Mouse (Mus musculus): Measurements from ENCODE around the gene Sox6.
"Not testable (repeated sequence)": the region's sequence is repeated elsewhere in the genome, so short reads cannot be mapped to it uniquely, and the experiment has no call there.

The Sox6 gene

DNA sequence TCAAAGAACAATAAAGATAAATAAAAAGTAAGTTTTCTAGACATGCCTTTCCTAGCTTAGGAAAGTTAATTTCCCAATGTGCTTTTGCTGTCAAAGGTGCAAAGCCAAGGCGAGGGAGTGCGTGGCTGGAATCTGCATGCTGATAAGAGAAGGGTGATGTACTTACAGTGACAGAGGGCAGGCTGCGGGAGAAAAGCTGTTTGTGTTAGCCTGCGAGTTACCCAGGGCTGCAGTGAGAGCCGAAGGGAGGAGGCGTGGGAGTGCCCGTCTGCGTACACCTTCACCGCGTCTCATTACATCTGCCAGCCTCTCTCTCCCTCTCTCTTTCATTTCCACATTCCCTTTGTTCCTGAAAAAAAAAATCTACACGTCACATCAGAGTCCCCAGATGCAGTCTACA lies at the start of gene Sox6:
Gene Sox6 (minus strand): TSS at position 286 of the 400 bp plus-strand sequence.
- no peak for DNase-seq (ENCODE audit: low read depth)

DNA sequence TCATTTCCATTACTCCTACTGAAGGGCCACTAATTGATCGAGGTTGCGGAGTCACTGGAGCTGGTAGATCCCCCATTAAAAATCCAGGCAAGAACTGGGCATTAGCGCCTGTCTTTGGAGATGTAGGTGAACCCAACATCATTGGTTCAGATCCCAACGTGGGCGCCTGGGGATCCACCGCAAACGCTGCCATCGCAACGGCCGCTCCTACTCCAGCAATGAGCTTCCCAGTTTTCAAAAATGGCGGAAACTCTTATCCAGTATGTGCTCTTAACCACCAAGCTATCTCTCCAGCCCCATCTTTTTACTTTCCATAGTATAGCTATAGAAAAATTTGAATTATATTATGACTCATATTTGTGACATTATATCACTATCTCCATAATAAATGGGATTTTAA lies 45.8 kb upstream of the Sox6 start, which contains the start of gene Gm4353:
Gene Gm4353 (minus strand): TSS at position 270 of the 400 bp plus-strand sequence.
- DNase-seq (ENCODE audit: low read depth), result not testable (repeated sequence)

DNA sequence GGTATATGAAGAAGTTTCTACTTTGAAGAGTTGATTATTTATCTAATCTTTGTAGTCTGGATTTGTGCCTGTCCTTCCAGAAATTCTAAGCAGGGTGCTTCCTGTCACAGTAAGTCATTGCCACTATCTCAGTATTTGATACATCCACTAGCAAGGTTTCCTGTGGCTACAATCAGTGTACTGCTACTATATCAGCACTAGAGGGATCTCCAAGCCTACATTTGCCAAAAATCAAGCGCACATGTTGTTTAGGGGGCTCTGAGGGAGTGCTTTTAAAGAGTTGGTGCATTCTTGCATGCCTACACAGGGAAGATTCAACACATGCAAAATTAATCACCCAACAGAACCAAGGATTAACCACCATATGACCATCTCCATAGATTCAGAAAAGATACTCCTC lies 22.1 kb upstream of the Sox6 start:
- no peak for DNase-seq (ENCODE audit: low read depth)

DNA sequence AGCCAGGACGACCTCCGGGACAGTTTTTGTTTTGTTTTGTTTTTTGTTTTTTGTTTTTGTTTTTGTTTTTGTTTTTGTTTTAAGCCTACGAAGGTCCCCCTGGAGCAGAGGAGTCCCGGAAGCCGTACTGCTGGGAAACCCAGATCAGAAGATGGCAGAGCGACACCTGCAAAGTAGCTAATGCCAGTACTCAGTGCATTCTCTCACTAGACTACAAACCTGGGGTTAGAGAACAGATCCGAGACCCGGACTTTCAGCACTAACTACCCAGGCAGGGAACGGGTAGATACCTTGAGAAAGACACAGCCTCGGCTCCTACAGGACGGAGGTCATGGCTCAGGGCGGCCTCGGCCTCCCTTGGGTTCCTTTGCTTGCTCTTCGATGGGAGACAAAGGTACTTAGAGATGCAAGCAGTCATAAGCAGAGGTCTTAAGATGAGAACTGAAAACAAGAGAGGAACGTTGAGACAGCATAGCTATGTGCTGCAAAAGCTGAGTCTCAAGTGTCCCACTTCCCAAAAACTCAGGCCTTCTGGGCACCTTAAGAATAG lies 1.9 kb upstream of the Sox6 start:
- DNase-seq (ENCODE audit: low read depth), result no peak

DNA sequence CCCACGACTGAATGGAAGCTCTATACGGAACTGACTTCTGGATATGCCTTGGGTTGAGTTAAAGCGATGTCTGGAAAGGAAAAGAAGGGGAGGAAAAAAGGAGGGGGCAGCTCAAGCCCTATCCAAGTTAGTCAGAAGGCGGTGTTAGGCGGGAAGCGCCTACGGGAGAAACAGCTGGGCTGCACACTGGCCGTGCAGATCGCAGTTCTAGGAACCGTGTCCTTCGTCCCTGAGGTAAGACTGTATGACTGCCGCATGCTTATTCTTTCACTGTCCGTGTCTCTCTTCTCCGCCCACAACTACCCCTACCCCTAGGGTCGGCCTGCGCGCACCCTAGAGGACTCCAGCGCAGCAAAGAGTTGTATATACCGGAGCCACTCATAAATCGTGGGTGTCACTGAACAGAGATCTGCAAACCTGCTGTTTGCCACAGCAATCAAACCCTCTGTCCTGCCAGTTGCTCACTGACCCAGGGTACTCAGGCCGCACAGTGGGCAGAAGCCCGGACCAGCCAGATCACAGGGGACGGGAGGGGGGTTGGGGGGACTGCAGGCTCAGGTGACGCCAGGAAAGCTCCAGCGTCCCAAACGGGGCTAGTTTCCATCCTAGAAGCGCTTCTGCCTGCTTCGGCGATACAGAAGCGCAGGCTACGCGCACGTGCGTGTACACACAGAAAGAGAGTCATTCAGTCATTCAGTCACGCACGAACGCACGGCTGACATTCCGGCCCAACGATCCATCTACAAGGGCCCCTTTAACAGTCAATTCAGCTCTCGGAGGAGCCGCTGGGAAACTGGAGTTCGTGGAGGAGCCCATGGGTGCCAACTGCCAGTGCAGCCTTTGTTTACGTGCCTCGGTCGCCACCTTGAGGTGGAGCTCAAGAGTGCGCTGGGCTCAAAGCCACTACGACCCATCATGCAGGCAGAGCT lies 1.2 kb upstream of the Sox6 start:
- DNase-seq (ENCODE audit: low read depth), result peak; percentile 71

DNA sequence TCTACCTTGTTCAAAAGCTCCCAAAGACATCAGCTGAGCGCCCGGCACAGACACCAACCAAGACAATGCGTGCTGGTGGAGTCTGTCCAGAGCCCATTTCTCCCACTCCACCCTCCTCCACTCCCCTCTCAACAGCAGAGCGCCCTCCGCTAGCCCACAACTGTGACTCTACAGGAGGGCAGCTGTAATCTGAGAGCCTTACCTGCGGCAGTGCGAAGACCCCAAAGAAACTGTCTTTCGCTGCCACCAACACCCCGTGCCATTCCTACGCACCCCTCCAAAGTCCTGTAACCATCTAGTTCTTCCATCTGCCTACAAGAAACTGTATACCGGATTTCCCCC lies 571 bp upstream of the Sox6 start, which contains the start of gene 1110004F10Rik:
Gene 1110004F10Rik (plus strand): TSS at position 202 of the 342 bp plus-strand sequence.
- no peak for DNase-seq (ENCODE audit: low read depth)

DNA sequence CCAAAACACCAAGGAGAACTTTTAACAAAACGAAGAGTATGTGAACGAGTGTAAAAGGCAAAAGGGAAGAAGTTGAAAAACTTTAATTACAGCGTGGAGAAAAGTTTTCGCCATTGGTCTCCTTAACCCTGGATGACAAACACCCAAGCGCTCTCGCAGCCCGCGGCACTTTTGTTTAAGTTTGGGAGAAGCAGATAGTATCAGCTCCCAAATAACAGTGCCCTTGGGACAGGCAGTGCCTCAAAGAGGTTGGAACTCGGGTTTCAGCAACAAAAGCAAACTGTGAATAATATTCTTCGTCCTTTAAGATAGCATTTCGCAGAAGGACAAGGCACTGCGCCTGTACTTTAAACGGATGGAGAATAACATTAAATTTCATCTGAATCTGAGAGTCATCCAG lies 572 bp downstream of the Sox6 start:
- no peak for DNase-seq (ENCODE audit: low read depth)

DNA sequence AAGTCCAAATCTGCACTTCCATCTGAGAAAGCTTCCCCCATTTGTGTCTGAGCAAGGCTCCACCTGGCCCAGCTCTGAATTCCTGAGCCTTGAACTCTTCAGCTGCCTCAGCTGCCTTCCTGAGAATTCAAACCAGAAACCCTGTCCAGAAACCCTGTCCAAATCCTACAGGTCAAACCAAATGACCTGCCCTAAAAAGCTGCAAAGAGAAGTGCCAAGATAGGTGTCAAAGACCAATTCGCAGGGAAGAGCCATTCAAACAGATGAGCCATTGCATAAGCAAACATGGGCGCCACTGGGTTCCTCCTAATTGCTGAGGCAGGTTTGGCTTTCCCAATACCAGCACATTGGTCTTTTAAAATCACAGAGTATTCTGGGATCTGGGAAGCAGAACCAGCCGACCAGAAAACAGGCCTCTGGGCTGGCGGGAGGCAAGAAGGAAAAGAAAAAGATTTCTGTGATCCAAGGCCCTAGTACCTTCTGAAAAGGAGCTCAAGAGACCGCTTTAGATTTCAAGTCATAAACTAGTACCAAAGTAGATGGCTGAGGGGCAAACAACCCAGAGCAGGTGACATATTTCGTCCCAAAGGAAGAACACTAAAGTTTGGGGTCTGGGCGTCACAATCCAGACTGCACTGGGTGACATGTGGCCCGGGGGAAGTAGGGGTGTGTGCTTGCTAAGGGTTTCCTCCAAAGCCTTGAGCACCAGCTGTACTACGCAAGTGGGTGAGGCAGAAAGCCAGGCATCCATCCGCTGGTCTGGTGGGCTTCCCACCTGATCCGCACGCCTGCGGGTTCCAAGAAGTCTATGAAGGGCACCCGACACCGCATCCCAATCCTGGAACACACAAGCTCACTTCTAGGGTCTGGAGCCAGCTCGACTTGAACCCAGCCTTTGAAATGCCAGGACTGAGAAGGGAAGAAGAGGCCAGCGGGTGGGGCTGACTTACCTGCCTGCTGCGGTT lies 1.7 kb downstream of the Sox6 start:
- DNase-seq (ENCODE audit: low read depth), result no peak

DNA sequence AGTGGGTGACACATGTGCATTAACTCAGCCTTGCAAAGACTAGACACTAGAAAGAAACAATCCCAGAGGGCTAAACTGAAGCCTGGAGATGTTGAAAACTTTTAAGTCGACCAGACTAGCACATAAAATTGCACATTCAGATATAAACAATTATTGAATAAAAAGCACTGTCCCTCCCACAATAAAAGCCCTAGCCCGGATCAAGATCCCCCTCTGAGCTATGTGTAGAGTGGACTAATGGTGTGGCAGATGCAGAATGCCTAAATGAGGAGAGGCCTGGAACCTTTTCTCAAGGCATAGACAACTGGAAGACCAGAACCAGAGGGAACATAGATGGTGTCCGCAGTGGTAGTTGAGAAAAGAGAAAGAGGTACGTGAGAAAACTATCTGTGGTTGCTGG lies 3.1 kb downstream of the Sox6 start:
- no peak for DNase-seq (ENCODE audit: low read depth)

DNA sequence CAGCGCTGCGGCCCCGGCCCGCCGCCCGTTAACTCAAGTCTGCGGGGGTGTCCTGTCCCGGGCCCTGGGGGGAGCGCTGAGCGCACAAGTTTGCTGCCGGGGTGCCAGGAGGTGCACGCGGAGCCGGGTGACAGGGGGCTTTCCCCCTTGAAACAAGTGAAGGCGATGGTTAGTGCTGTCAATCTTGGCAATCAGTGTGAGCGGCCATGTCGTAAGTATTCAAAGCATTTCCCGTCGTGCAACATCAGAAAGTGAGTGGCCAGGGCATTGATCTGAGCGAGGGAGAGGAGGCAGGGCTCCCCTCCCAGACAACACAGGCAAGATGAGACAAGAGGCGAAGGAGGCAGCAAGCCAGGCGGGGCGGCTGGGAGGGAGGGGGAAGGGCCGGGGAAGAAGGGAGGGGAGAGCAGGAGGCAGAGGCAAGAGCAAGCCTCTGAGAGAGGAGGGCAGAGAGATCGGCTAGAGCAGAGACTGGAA lies 4.3 kb downstream of the Sox6 start:
- DNase-seq (ENCODE audit: low read depth), result peak; percentile 30

DNA sequence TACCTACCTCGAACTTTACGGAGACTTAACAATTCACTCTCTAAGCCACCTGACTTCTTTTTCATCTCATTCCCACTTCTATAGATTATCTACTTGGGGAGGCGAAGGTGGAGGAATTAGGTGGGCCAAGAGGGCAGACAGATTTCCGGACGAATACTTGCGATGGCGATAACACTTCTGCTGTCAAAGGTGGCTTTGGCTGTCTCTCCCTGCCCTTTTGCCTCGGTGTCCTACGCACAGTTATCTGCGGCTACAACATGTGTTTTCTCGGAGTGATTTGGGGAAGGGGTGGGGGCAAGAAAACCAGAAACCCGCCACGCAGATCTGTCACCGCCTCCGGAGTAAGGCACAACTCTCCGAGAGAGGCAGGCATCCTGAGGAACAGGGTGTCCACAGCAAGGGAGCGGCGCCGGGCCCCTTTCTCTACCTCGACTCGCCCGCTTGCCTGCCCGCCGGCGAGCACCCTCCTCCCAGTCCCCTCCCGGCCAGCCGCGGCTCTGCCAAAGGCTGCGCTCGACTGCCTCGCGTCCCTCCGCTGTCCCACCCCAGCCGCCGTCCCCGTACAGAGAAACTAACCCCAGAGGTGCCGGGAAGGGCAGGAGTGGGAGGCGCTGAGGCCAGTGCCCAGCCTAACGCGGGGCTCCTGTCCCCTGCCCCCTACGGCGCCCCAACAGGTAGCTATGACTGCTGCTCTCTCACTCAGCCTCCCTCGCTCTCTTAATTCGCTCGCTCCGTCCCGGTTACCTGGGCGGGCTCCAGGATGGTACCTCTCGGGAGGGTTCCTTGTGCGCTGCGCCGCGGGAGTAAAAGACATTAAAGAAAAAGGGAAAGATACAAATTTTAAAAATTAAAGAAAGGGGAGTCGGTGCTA lies 5.0 kb downstream of the Sox6 start:
- peak; percentile 28 for DNase-seq (ENCODE audit: low read depth)

DNA sequence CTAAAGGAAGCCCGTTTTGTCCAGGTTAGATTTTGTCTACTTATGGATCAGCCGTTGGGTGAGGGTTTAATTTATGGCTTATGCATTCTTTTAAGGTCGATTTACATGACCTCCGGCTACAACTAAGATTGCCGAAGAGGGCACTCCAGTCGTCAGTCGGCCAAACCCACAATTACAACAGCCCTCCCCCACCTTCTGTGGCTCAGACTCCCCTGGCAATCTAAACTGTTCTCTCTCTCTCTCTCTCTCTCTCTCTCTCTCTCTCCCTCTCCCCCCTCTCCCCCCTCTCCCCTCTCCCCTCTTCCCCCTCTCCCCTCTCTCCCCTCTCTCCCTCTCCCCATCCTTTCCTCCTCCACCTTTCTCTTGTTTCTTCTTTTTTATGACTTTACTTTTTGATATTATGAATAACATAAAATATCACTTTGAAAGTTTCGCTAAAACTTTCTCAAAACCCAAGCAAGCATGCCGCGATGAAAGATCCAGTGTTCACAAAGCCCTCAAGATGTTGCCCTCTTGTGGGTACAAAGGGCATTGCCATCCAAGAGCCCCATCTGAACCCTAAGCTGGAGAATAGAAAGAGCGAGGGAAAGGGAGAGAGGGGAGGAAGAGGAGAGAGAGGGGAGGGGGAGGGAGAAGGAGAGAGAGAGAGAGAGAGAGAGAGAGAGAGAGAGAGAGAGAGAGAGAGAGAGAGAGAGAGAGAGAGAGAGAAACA lies 5.8 kb downstream of the Sox6 start:
- DNase-seq (ENCODE audit: low read depth), result peak; percentile 74

DNA sequence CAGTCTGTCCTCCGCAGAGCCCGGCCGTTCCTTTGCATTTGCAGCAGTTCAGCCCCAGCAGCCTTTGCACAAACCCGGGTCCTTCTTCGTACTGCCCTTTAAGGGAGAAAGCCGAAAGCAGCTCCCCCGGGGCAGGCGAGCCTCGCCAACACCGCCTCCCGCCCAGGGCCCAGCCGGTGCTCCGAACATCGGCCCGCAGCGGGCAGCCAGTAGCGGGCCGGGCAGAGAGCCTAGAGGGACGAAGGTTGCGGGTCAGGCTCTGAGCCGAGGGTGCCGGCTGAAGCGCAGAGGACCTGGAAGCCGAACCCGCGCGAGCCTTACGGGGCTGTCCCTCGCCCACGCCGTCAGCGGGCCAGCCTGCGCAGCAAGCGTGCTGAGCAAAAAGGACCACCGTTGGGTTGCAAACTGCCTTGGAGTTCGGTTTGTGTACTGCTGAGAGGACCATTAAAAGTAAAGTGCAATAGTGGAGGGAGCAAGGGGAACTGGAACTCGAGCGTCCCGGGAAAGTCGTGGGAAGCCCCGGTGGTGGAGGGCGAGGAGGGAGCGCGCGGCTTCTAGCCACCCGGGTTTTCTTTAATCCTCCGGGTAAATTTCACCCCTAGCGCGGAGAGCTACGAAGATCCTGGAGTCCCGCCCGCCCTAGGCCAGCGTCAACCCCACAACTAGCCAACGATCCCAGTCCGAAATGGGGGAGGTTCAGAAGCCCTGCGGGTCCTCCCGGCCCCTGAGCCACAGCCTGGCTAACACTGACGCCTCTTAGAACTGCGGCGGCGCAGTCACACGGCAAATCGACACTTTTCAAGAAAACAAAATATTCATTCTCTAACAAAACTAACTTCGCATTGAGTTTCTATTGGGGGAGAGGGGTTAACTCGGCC lies 6.6 kb downstream of the Sox6 start:
- DNase-seq (ENCODE audit: low read depth), result peak; percentile 36

DNA sequence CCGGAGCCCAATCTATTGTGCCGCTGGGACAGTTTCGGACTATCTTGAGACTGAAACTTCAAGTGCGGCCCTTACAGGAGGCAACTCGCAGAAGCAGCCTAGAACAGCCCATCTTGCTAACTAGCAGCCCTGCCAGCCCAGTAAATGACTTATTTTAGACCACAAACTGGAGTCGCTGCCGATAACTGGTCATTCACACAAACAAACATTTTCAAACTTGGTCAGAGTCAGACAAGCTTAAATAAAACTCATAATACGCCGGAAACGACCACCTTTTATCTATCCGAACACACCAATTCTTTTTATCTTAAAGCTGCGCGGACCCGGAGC lies 7.2 kb downstream of the Sox6 start:
- no peak for DNase-seq (ENCODE audit: low read depth)

DNA sequence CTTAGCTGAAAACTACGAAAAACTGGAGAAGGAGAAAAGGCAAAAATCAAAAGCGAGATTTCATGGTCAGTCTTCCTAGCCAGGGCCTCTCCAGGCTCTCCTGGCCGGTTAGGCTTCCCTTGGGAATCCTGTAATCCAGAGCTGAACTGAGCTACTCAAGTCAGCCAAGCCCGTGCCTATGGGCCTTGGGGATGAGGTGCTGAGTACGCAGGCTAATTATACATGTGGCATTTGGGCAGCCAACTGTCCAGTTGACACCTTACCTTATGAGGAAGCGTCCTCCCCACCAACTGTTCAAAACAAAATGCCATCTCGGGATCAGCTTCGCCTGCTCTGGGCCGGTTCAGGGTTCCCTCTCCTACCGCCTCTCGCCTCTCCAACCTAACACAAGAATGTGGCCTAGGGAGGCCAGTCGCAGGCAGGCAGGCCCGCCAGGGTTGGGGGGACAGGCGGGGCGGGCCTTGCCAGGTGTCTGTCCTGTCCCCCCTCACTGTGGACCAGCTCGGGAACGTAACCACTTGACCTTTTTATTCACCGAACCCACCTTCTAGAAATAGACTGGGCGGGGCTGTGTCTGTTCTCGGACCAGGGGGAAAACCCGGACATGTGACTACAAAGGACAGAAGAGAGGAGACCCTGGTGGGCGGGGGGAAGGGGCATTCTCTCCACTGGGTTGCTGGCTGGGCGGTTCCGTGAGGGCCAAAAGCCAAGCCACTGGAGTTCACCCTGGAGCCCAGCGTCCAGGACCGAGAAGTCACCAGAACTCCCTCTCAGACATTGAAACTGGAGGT lies 7.8 kb downstream of the Sox6 start:
- no peak for DNase-seq (ENCODE audit: low read depth)

DNA sequence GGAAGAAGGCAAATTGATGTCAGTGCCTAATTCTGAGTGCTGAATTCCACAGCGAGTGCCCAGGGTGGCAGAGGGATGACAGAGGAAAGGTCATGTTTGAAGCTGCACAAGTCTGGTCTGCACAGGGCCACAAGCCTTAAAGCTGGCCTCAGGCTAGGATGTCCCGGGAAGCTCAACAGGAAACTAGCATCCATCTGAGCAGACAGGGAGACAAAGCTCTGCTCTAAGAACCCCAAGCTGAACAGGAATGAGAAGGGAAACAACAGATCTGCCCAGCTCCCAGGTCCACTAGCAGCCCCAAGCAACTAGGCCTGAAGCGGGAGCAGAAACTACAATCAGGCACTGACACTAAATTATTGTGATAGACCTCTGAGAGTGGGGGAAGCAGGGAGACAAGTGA lies 8.6 kb downstream of the Sox6 start:
- no peak for DNase-seq (ENCODE audit: low read depth)

DNA sequence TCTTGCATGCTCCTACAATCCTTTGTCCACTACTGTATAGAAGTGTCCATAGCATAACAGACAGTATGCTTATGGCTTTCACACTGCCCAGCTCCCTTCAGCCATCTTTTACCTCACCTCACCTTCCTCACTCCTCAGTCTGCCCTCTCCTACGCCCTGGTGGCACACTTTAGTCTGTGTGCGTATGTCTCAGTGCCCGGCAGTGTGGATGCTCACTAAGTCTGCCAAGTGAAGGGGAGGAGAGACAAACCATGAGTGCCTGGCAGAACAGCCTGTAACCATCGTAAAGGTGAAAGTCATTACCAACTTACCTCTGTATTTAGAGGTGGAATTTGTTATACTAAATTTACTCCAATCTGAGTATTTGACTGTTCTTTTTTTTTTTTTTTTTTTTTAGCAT lies 35.9 kb downstream of the Sox6 start:
- no peak for DNase-seq (ENCODE audit: low read depth)

DNA sequence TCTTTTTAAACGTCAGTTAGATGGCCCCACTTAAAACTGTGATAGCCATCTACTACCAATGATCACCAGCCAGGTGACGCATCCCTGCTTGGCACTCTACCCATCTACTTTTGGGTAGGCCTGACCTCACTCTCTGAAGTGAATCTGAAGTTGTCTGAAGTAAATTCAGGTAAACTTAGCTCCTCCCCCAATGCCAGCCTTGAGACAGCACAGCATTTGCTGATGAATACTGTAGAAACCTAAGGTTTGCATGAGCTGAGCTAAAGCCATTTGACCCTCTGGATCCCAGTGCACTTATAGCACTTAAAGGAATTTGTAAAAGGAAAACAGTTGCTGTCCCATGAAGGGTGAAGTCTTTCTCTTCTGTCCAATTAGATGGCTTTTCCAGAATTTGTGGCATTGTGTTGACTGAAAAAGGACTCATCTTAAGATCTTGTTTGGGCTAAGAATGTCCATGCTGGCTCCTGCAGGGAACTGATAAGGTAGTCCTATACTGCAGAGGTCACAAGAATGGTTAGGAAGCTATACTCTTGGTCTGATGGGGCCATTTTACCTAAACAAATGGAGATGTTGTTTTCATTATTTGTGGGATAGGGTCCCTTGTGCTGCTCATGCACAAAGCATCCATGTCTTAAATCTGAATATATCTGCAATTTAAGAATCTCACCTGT lies 50.4 kb downstream of the Sox6 start:
- no peak for DNase-seq (ENCODE audit: low read depth)
